Mouse (Mus musculus) 3134 (cell line): ENCODE data around the gene Erbb3.

Source experiments
- DNase-seq: peaks from one replicate; pipeline ENCODE4 v3.0.0-alpha.2; 2011; ENCODE audit warnings: low spot score; ENCODE audit not compliant: insufficient read length; ENCODE audit errors: extremely low read depth

Gene Erbb3

GRCm38 (mm10) chr10:128535624-128536265, 53.7 kb downstream of the Erbb3 start:
- DNase-seq = no peak

GRCm38 (mm10) chr10:128535206-128535605, 54.2 kb downstream of the Erbb3 start:
- no peak for DNase-seq

DNA sequence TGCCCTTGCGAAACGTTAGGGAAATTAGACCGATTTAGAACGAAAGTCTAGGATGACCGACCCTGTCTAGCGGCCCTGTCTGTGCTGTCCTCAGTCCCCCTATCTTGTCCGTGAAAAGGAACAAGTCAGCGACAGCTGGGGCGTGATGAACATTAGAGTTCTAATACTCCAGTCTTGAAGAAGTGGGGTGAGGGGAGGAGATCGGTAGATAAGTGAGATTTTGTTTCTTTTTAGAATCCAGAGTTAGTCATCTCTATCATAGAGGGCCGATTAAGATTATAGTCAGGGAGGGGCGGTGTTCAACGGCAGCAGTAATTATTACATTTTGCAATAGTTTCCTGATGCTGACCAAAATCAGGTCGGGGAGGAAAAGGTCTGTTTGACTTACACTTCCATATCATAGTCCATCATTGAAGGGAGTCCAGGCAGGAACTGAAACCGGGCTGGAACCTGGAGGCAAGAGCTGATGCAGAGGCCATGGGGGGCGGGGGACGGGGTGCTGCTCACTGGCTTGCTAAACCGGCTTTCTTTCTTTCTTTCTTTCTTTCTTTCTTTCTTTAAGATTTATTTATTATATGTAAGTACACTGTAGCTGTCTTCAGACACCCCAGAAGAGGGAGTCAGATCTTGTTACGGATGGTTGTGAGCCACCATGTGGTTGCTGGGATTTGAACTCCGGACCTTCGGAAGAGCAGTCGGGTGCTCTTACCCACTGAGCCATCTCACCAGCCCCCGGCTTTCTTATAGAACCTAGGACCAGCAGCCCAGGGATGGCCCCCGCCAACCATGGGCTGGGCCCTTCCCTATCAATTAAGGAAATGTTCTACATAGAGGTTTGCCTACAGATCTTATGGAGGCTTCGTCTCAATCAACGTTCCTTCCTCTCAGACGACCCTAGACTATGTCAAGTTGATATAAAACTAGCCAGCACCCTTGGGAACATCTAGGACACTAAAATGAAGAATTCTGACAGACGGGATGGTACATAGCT, 62.8 kb downstream of the Erbb3 start:
- DNase-seq = no peak

- peak; percentile 98 for DNase-seq
Observed at GRCm38 (mm10) chr10:128525671-128526308, 63.7 kb downstream of the Erbb3 start, which contains the start of gene Esyt1. TSS of gene Esyt1 (minus strand) at chr10:128525871.

DNA sequence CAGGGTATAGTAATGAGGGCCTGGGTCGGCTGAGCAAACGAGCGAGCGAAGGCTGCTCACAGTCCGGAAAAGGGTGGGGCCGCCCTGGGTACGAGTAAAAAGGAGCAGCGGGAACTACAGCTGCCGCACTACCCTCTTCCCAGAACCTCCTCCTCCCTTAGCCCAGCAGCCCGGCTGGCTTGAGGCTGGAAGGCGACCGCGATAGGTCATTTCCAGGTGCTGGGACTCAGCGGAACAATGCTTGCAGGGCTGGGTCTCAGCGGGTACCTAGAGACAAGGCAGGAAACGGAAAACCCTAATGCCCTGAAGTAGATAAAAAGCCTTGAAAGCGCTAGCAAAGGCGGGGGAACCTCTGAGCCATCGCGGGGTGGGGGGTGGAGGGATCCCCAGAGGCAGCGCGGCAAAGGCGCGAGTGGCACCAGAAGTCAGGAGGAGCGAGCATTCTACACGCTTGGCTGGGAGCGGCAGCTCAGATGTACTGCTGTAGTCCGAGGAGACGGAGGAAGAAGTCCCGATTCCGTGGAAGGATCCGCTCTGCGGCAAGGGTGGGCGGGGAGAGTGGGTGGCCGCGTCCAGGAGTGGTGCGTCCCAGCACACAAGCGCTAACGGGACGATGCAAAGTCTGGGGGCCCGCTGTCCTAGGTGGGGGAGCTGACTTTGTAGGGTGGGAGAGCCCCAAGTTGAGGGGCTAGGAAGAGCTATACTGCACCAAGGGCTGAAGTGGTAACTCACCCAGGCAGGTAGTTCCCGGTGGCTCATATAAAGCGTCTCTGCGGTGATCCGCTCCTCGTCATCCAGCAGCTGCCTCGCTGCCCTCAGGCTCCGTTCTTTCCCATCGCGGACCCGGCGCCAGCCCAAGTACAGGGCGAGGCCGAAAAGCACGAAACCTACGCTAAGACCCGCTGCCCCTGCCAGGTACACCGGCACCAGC, 64.5 kb downstream of the Erbb3 start:
- DNase-seq = peak; percentile 88

- DNase-seq = no peak
Observed at GRCm38 (mm10) chr10:128524111-128524731, 65.2 kb downstream of the Erbb3 start.

GRCm38 (mm10) chr10:128522351-128522750, 67.1 kb downstream of the Erbb3 start:
- DNase-seq = no peak

DNA sequence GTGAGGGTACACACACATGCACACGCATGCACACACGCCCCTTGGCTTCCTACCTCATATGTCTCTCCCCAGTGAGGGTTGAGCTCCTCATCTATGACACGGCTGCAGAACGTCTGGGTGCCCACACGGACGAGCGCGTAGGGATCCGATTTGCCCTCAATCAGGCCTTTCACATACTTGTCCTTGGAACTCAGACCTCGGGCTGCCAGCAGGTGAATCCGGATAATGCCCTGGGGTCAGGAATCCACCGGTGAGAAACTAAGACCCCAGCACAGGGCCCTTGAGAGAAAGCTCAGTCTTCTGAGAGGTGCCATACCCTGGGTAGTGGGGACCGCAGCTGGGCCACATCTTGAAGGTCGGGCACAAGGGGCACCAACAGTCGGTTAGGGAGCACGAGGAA, 68.9 kb downstream of the Erbb3 start:
- DNase-seq = no peak

GRCm38 (mm10) chr10:128518833-128519232, 70.6 kb downstream of the Erbb3 start:
- DNase-seq = peak; percentile 42
